Mouse (Mus musculus) liver, adult 2 months (tissue): ENCODE measurements around the gene Wdr83. TPM values are rescaled to one million over a fixed set of nuclear protein-coding genes. Genes with fewer than 3 reads are reported as not detected.

ENCODE experiments used
- DNase-seq: peaks from one replicate; pipeline ENCODE4 v3.0.0-alpha.2; 2011; ENCODE audit warnings: low read depth, low spot score; ENCODE audit errors: extremely low read depth
- H3K27ac ChIP-seq: fragments of 200-500 bp; replicated peaks from 2 replicates; pipeline ENCODE4 v1.5.1; 2012; ENCODE audit warnings: low read depth, mild to moderate bottlenecking, control low read depth, inconsistent platforms, low read length; ENCODE audit not compliant: insufficient read depth
- H3K27me3 ChIP-seq: fragments of 200-500 bp; 2 replicates; pipeline ENCODE4 v1.6.1; 2012; ENCODE audit warnings: mild to moderate bottlenecking, moderate library complexity, low read length, inconsistent platforms; ENCODE audit not compliant: control insufficient read depth, insufficient read depth
- H3K36me3 ChIP-seq: fragments of 200-500 bp; 2 replicates; pipeline ENCODE4 v1.6.1; 2012; ENCODE audit warnings: low read length, inconsistent platforms; ENCODE audit not compliant: control insufficient read depth, insufficient read depth
- H3K4me1 ChIP-seq: fragments of 200-500 bp; 2 replicates; pipeline ENCODE4 v1.6.1; 2011; ENCODE audit warnings: low read length; ENCODE audit not compliant: control insufficient read depth, insufficient read depth
- H3K4me3 ChIP-seq: fragments of 200-500 bp; 2 replicates; pipeline ENCODE4 v1.5.1; 2011; ENCODE audit warnings: low read depth, mild to moderate bottlenecking, control low read depth, low read length, moderate library complexity; ENCODE audit not compliant: insufficient read depth
- H3K79me2 ChIP-seq: fragments of 200-500 bp; 2 replicates; pipeline ENCODE4 v1.6.1; 2012; ENCODE audit warnings: inconsistent platforms, mild to moderate bottlenecking, low read length, moderate library complexity; ENCODE audit not compliant: control insufficient read depth, insufficient read depth
- H3K9ac ChIP-seq: fragments of 200-500 bp; 2 replicates; pipeline ENCODE4 v1.6.1; 2012; ENCODE audit warnings: low read depth, mild to moderate bottlenecking, control low read depth, inconsistent platforms, low read length
- CTCF ChIP-seq: fragments of 200-500 bp; IDR thresholded peaks from 2 replicates; pipeline ENCODE4 v1.5.1; 2011; ENCODE audit warnings: low read depth, low read length, control low read depth
- POLR2A ChIP-seq: fragments of 200-500 bp; IDR thresholded peaks from 2 replicates; pipeline ENCODE4 v1.6.1; 2011; ENCODE audit warnings: low read length, control low read depth; ENCODE audit not compliant: insufficient read depth; ENCODE audit errors: extremely low read depth
- WGBS: fragments of 180-500 bp; shearing (Covaris S2); methylation state at CpG from one replicate; pipeline ENCODE4 v1.1.7; 2018; 5-methylcytosine and 5-hydroxymethylcytosine counted together
- polyA plus RNA-seq: library from polyadenylated mRNA; depleted of rRNA; stranded (reverse); fragments of >200 nt; gene quantifications from 2 replicates; pipeline ENCODE4 v1.2.3, GENCODE M21; 2012
- total RNA-seq: library from RNA; depleted of rRNA; stranded (reverse); fragments of >200 nt; gene quantifications from 2 replicates; pipeline ENCODE4 v1.2.3, GENCODE M21; 2014

The Wdr83 gene
- total and polyA plus RNA-seq, 2 experiments: 12.2 to 26.2 TPM

DNA sequence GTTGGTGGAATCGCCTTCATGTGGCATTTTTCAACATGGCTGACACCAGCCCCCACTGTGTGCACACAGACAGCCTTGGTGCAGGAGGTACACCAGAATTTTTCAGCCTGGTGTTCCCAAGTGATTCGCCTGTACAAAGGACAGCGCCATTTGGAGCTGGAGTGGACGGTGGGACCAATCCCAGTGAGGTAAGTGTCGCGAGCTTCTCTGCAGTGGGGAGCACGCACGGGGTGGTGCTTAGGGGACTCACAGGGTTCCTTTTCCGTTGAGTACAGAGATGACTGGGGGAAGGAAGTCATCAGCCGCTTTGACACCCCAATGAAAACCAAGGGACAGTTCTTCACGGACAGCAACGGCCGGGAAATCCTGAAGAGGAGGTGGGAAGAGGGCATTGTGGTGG is 13.9 kb upstream of the Wdr83 start:
- no peaks in the 10 kb centered on the region for H3K4me1 ChIP-seq
- no peak overlapping the region for H3K9ac ChIP-seq
- H3K27ac ChIP-seq: no peak overlapping the region
- WGBS: 94% methylated on average over 13 of the region's 13 CpGs
- no peaks in the 10 kb centered on the region for H3K79me2 ChIP-seq
- peaks cover 18% of the 10 kb centered on the region for H3K36me3 ChIP-seq
- TF ChIP-seq POLR2A: no peak
- H3K27me3 ChIP-seq: no peaks in the 10 kb centered on the region
- no peak for DNase-seq
- no peak overlapping the region for H3K4me3 ChIP-seq

GRCm38 (mm10) chr8:85091526-85092090 is 10.5 kb upstream of the Wdr83 start:
- H3K36me3 ChIP-seq: peaks cover 31% of the 10 kb centered on the region
- H3K27me3 ChIP-seq: no peaks in the 10 kb centered on the region
- no peak overlapping the region for H3K9ac ChIP-seq
- H3K4me1 ChIP-seq: no peaks in the 10 kb centered on the region
- no peak for DNase-seq
- no peak overlapping the region for H3K27ac ChIP-seq
- 80% methylated on average over 21 of the region's 21 CpGs for WGBS
- H3K79me2 ChIP-seq: no peaks in the 10 kb centered on the region
- TF ChIP-seq POLR2A: no peak
- TF ChIP-seq CTCF: no peak
- no peak overlapping the region for H3K4me3 ChIP-seq

- no peaks in the 10 kb centered on the region for H3K4me1 ChIP-seq
- no peak overlapping the region for H3K9ac ChIP-seq
- 92% methylated on average over 11 of the region's 11 CpGs for WGBS
- DNase-seq: no peak
- no peaks in the 10 kb centered on the region for H3K79me2 ChIP-seq
- no peak overlapping the region for H3K27ac ChIP-seq
- no peak for TF ChIP-seq POLR2A
- no peak for TF ChIP-seq CTCF
- no peak overlapping the region for H3K4me3 ChIP-seq
- peaks cover 30% of the 10 kb centered on the region for H3K36me3 ChIP-seq
- H3K27me3 ChIP-seq: no peaks in the 10 kb centered on the region
Observed at GRCm38 (mm10) chr8:85090856-85091255, 9.8 kb upstream of the Wdr83 start.

DNA sequence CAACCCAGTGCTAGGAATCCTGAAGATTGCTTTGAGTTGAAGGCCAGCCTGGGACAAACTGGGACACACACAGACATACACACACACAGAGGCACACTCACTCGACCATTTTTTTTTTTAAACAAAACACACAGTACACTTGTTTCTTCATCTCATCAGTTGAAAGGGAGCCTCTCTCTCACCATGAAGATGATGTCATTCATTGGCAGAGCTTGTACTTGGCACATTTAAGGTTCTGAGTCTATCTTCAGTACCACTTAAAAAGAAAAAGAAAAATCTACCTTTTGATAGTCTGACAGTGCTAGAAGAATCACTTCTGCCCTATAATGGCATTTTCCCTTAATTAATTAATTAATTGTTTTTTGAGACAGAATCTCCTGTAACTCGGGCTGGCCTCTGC is 7.7 kb upstream of the Wdr83 start:
- H3K36me3 ChIP-seq: peaks cover 31% of the 10 kb centered on the region
- no peak overlapping the region for H3K4me3 ChIP-seq
- peaks cover 5% of the 10 kb centered on the region; the same call in 1 of the 2 replicates for H3K79me2 ChIP-seq
- no peak overlapping the region for H3K9ac ChIP-seq
- H3K4me1 ChIP-seq: peaks cover 7% of the 10 kb centered on the region
- no peak for TF ChIP-seq CTCF
- TF ChIP-seq POLR2A: no peak
- WGBS: 29% methylated on average over 2 of the region's 2 CpGs
- DNase-seq: no peak
- H3K27me3 ChIP-seq: no peaks in the 10 kb centered on the region
- H3K27ac ChIP-seq: no peak overlapping the region

DNA sequence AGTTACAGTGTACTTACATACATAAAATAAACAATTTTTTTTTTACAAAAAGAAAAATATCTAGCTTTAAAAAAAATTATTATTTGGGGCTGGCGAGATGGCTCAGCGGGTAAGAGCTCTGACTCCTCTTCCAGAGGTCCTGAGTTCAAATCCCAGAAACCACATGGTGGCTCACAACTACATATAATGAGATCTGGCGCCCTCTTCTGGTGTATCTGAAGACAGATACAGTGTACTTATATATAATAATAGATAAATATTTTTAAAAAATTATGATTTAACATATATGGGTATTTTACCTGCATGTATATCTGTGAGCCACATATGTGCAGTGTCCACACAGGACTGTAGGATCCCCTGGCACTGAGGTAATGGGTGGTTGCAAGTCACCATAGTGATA is 5.1 kb upstream of the Wdr83 start:
- no peak for DNase-seq
- peaks cover 23% of the 10 kb centered on the region for H3K36me3 ChIP-seq
- 92% methylated on average over 3 of the region's 3 CpGs for WGBS
- H3K27ac ChIP-seq: no peak overlapping the region
- peaks cover 17% of the 10 kb centered on the region for H3K4me1 ChIP-seq
- peaks cover 5% of the 10 kb centered on the region; the same call in 1 of the 2 replicates for H3K79me2 ChIP-seq
- H3K4me3 ChIP-seq: no peak overlapping the region
- no peaks in the 10 kb centered on the region for H3K27me3 ChIP-seq
- TF ChIP-seq POLR2A (no peak), CTCF (no peak)
- no peak overlapping the region for H3K9ac ChIP-seq

GRCm38 (mm10) chr8:85084633-85085032 is 3.5 kb upstream of the Wdr83 start:
- 65% methylated on average over 8 of the region's 8 CpGs for WGBS
- H3K9ac ChIP-seq: no peak overlapping the region; the same call in 1 of the 2 replicates
- H3K4me1 ChIP-seq: peaks cover 19% of the 10 kb centered on the region
- DNase-seq: no peak
- H3K36me3 ChIP-seq: peaks cover 23% of the 10 kb centered on the region
- no peak for TF ChIP-seq CTCF
- no peak for TF ChIP-seq POLR2A
- no peak overlapping the region for H3K27ac ChIP-seq
- no peaks in the 10 kb centered on the region for H3K27me3 ChIP-seq
- H3K4me3 ChIP-seq: no peak overlapping the region
- peaks cover 5% of the 10 kb centered on the region; the same call in 1 of the 2 replicates for H3K79me2 ChIP-seq
